Mouse (Mus musculus): ENCODE data around the gene Sik3.
A peak's percentile ranks its signal among the peaks of the same experiment; 100 is the strongest.

Sik3 gene

GRCm38 (mm10) chr9:46259111-46259510, 246.5 kb downstream of the Sik3 start:
- no peak for DNase-seq (ENCODE audit: low read depth, low spot score)
- Histone ChIP-seq H3K36me3 (ENCODE audit: control insufficient read depth, insufficient read depth, low read length, poor library complexity, severe bottlenecking) (no peaks in the 10 kb centered on the region), H3K27me3 (ENCODE audit: control insufficient read depth, insufficient read depth, low read length, poor library complexity, severe bottlenecking) (no peaks in the 10 kb centered on the region)

GRCm38 (mm10) chr9:46261131-46261530, 248.5 kb downstream of the Sik3 start:
- H3K27me3 ChIP-seq (ENCODE audit: control insufficient read depth, insufficient read depth, low read length, poor library complexity, severe bottlenecking): no peaks in the 10 kb centered on the region
- no peaks in the 10 kb centered on the region for H3K36me3 ChIP-seq (ENCODE audit: control insufficient read depth, insufficient read depth, low read length, poor library complexity, severe bottlenecking)
- DNase-seq (ENCODE audit: low read depth, low spot score): no peak

GRCm38 (mm10) chr9:46268343-46268873, 255.8 kb downstream of the Sik3 start, which contains the start of gene Apoa5:
Gene Apoa5 (plus strand): TSS chr9:46268633.
- Histone ChIP-seq H3K36me3 (ENCODE audit: control insufficient read depth, insufficient read depth, low read length, poor library complexity, severe bottlenecking) (no peaks in the 10 kb centered on the region), H3K27me3 (ENCODE audit: control insufficient read depth, insufficient read depth, low read length, poor library complexity, severe bottlenecking) (peaks cover 2% of the 10 kb centered on the region; the same call in 1 of the 2 replicates)
- no peak for DNase-seq (ENCODE audit: low read depth, low spot score)

GRCm38 (mm10) chr9:46269125-46269524, 256.5 kb downstream of the Sik3 start:
- peaks cover 2% of the 10 kb centered on the region; the same call in 1 of the 2 replicates for H3K27me3 ChIP-seq (ENCODE audit: control insufficient read depth, insufficient read depth, low read length, poor library complexity, severe bottlenecking)
- no peaks in the 10 kb centered on the region for H3K36me3 ChIP-seq (ENCODE audit: control insufficient read depth, insufficient read depth, low read length, poor library complexity, severe bottlenecking)
- no peak for DNase-seq (ENCODE audit: low read depth, low spot score)

GRCm38 (mm10) chr9:46270782-46271181, 258.2 kb downstream of the Sik3 start:
- Histone ChIP-seq H3K36me3 (ENCODE audit: control insufficient read depth, insufficient read depth, low read length, poor library complexity, severe bottlenecking) (peaks cover 4% of the 10 kb centered on the region; the same call in 1 of the 2 replicates), H3K27me3 (ENCODE audit: control insufficient read depth, insufficient read depth, low read length, poor library complexity, severe bottlenecking) (peaks cover 2% of the 10 kb centered on the region; the same call in 1 of the 2 replicates)
- DNase-seq (ENCODE audit: low read depth, low spot score): no peak

GRCm38 (mm10) chr9:46272070-46272469, 259.4 kb downstream of the Sik3 start:
- Histone ChIP-seq H3K27me3 (ENCODE audit: control insufficient read depth, insufficient read depth, low read length, poor library complexity, severe bottlenecking) (peaks cover 2% of the 10 kb centered on the region; the same call in 1 of the 2 replicates), H3K36me3 (ENCODE audit: control insufficient read depth, insufficient read depth, low read length, poor library complexity, severe bottlenecking) (peaks cover 7% of the 10 kb centered on the region)
- DNase-seq (ENCODE audit: low read depth, low spot score): no peak

GRCm38 (mm10) chr9:46272677-46273454, 260.2 kb downstream of the Sik3 start, which contains the start of gene Zpr1:
Gene Zpr1 (plus strand): TSS chr9:46273064.
- DNase-seq (ENCODE audit: low read depth, low spot score): peak; percentile 93
- Histone ChIP-seq H3K27me3 (ENCODE audit: control insufficient read depth, insufficient read depth, low read length, poor library complexity, severe bottlenecking) (peaks cover 2% of the 10 kb centered on the region; the same call in 1 of the 2 replicates), H3K36me3 (ENCODE audit: control insufficient read depth, insufficient read depth, low read length, poor library complexity, severe bottlenecking) (peaks cover 7% of the 10 kb centered on the region)
